Mouse (Mus musculus) mouse embryonic stem cell (cell line): ENCODE results near the gene Cntn3.

Experiments
- in situ Hi-C, 2 experiments: fragments of 300-500 bp; cut with MboI; formaldehyde crosslinking; loops; 1 replicate in 1 of 2; 3 replicates in 1 of 2; pipeline ENCODE4 v1.14.3; 2019 to 2020; ENCODE audit warnings: low sequenced_read_pairs in 2 of 2, low pct_unique_long_range_greater_than_20kb in 1 of 2, mixed read lengths in 1 of 2; ENCODE audit not compliant: unreplicated experiment in 1 of 2

The Cntn3 gene

GRCm38 (mm10) chr6:102515231-102515630 lies 57.7 kb downstream of the Cntn3 start:
- in situ Hi-C loops = no loop called here

- in situ Hi-C loops = no loop called here
These were observed 60.8 kb downstream of the Cntn3 start for GRCm38 (mm10) chr6:102512085-102512484.

- in situ Hi-C loops = no loop called here
These were observed 87.4 kb downstream of the Cntn3 start for GRCm38 (mm10) chr6:102485509-102485908.

GRCm38 (mm10) chr6:102478320-102479080 lies 94.4 kb downstream of the Cntn3 start:
- in situ Hi-C loops = no loop called here

GRCm38 (mm10) chr6:102438353-102438752 lies 134.5 kb downstream of the Cntn3 start:
- in situ Hi-C loops = no loop called here

GRCm38 (mm10) chr6:102427549-102427948 lies 145.4 kb downstream of the Cntn3 start:
- in situ Hi-C loops = no loop called here

- in situ Hi-C loops = no loop called here
These were observed 151.1 kb downstream of the Cntn3 start for GRCm38 (mm10) chr6:102421781-102422180.

GRCm38 (mm10) chr6:102388590-102388989 lies 184.3 kb downstream of the Cntn3 start:
- in situ Hi-C loops = no loop called here

- in situ Hi-C loops = no loop called here
These were observed 200.8 kb downstream of the Cntn3 start for GRCm38 (mm10) chr6:102372112-102372511.

- in situ Hi-C loops = no loop called here
These were observed 209.0 kb downstream of the Cntn3 start for GRCm38 (mm10) chr6:102363880-102364279.

- in situ Hi-C loops = no loop called here
These were observed 209.5 kb downstream of the Cntn3 start for GRCm38 (mm10) chr6:102363291-102363832.

GRCm38 (mm10) chr6:102332144-102332543 lies 240.8 kb downstream of the Cntn3 start:
- in situ Hi-C loops = no loop called here

- in situ Hi-C loops = no loop called here
These were observed 246.2 kb downstream of the Cntn3 start for GRCm38 (mm10) chr6:102326711-102327110.

GRCm38 (mm10) chr6:102322614-102323284 lies 250.2 kb downstream of the Cntn3 start:
- in situ Hi-C loops = no loop called here

- in situ Hi-C loops = no loop called here
These were observed 253.1 kb downstream of the Cntn3 start for GRCm38 (mm10) chr6:102319755-102320154.

GRCm38 (mm10) chr6:102282889-102283288 lies 290.0 kb downstream of the Cntn3 start:
- in situ Hi-C loops = no loop called here

GRCm38 (mm10) chr6:102231015-102231414 lies 341.9 kb downstream of the Cntn3 start:
- in situ Hi-C loops = no loop called here

- in situ Hi-C loops = no loop called here
These were observed 386.6 kb downstream of the Cntn3 start for GRCm38 (mm10) chr6:102186316-102186715.

- in situ Hi-C loops = no loop called here
These were observed 402.0 kb downstream of the Cntn3 start for GRCm38 (mm10) chr6:102170913-102171312.

- in situ Hi-C loops = no loop called here
These were observed 411.7 kb downstream of the Cntn3 start for GRCm38 (mm10) chr6:102161186-102161585.
